Mouse (Mus musculus): ENCODE data around the gene Prl3a1.

Prl3a1 gene

GRCm38 (mm10) chr13:27259136-27259535, at the start of gene Prl3a1:
Gene Prl3a1 (plus strand): TSS chr13:27259436.
- DNase-seq = no peak

- DNase-seq = no peak
Observed at GRCm38 (mm10) chr13:27241547-27241946, 17.7 kb upstream of the Prl3a1 start, which contains the start of gene Prl3b1. Gene Prl3b1 (plus strand): TSS chr13:27241847.

- DNase-seq = no peak
Observed at GRCm38 (mm10) chr13:27312334-27313225, 53.3 kb downstream of the Prl3a1 start, which contains the start of gene Prl6a1. Gene Prl6a1 (plus strand): TSS chr13:27312627.

All from kidney, postnatal 10 days (tissue).